ENCODE assay signal across 20 mouse cellular contexts in the genomic region with DNA sequence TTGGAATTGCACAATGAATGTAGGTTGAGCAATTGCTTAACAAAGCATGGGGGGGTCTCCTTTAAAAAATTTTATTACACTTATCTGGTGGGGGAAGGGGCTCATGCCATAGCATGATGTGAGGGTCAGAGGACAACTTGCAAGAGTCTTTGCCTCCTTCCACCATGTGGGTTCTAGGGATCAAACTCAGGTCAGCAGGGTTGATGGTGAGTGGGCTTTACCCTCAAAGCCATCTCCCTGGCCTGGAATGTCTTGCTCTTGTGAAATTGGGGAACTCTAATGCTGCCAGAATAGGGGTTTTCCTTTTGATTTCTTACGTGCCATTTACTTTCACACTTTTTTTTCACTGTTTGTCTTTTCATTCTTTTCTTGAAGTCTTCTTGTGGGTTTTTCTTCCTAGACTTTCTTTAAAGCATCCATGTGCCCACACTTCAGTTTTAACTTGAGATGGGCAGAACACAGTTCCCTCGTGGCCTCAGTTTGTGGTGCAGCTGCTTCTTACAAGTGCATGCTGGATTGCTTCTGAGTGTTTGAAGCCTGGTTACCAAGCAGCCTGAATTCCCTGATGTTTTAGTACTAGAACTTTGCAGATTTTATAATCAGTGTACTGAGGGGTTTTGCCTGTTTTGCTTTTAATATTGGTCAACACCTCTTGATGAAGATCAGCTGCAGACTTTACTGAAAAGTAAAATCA.
DNase-seq lines count a peak whose midpoint lies in the region; ATAC-seq and TF ChIP-seq lines count a peak whose summit lies in the region.
"Had no signal": no experiment of that assay in that cellular context is flagged by ENCODE, and none has a peak within 500 bp of the region (broad histone marks: within the 10 kb centered on the region; RNA-seq: fewer than 3 reads in every experiment).

No protein-coding gene starts in this region.

- 54% methylated on average over 2 of the region's 2 CpGs for WGBS in heart, adult 2 months
- 78% methylated on average over 2 of the region's 2 CpGs for WGBS in heart, embryonic 10.5 days
- 44% methylated on average over 2 of the region's 2 CpGs for WGBS in lung, embryonic 14.5 days

- no peaks in the 10 kb centered on the region for H3K27me3 ChIP-seq in heart, adult 2 months (ENCODE audit: control insufficient read depth, insufficient read depth, low read length)
- no peaks in the 10 kb centered on the region for H3K27me3 ChIP-seq in heart, embryonic 10.5 days (ENCODE audit: insufficient read depth, poor library complexity, severe bottlenecking)
- no peaks in the 10 kb centered on the region for H3K27me3 ChIP-seq in lung, embryonic 14.5 days (ENCODE audit: insufficient read depth, low read length)
- H3K27me3 ChIP-seq: liver, embryonic 13.5 days had no signal

- DNase-seq in heart, adult 2 months = peak in 1 of 2 experiments; percentile 17
- DNase-seq in heart, embryonic 10.5 days (ENCODE audit: low spot score) = no peak
- DNase-seq in lung, embryonic 14.5 days = no peak
- no peak for DNase-seq in lung, postnatal 36 days
- no peak for DNase-seq in urinary bladder, postnatal 4 days (ENCODE audit: low spot score in 2 of 2)
- DNase-seq: adrenal gland, postnatal 10 days; cerebellum, adult 11-12 months; cerebellum, postnatal 36 days; gastrocnemius, postnatal 14 days; kidney, postnatal 25 days; liver, embryonic 13.5 days; lung, postnatal 4 days; right cerebral cortex, postnatal 14 days; thymus, postnatal 25 days had no signal

- intact Hi-C loops in heart, adult 2 months (cut with DNase I) = no loop called here

- no peak for TF ChIP-seq POLR2A in heart, adult 2 months (IDR thresholded peaks at IDR 0.05; ENCODE audit: insufficient read depth, low read depth, low read length)
- TF ChIP-seq POLR2A in embryonic fibroblast, embryonic 13.5 days (IDR thresholded peaks at IDR 0.05; ENCODE audit: low read depth, low read length) = no peak

- no peaks in the 10 kb centered on the region for H3K79me2 ChIP-seq in heart, adult 2 months (replicated peaks; ENCODE audit: control insufficient read depth, insufficient read depth, low read length)

- no peak overlapping the region for H3K4me3 ChIP-seq in heart, adult 2 months
- H3K4me3 ChIP-seq in heart, embryonic 10.5 days = no peak overlapping the region
- no peak overlapping the region for H3K4me3 ChIP-seq in lung, embryonic 14.5 days (ENCODE audit: low read depth, low read length)
- H3K4me3 ChIP-seq in embryonic fibroblast, embryonic 13.5 days (ENCODE audit: insufficient read depth, low read length) = no peak overlapping the region
- H3K4me3 ChIP-seq: forebrain, embryonic 10.5 days; liver, embryonic 13.5 days had no signal

- H3K36me3 ChIP-seq in heart, adult 2 months (ENCODE audit: control insufficient read depth, insufficient read depth, low read length) = peaks cover 3% of the 10 kb centered on the region; the same call in 1 of the 2 replicates
- no peaks in the 10 kb centered on the region for H3K36me3 ChIP-seq in heart, embryonic 10.5 days
- 0 out of 2 replicates have a peak, but pooled peaks cover 3% of the 10 kb centered on the region for H3K36me3 ChIP-seq in lung, embryonic 14.5 days (ENCODE audit: insufficient read depth)
- H3K36me3 ChIP-seq: liver, embryonic 13.5 days had no signal

- peak overlapping the region; percentile 43 for H3K27ac ChIP-seq in heart, adult 2 months
- no peak overlapping the region for H3K27ac ChIP-seq in heart, embryonic 10.5 days
- H3K27ac ChIP-seq in lung, embryonic 14.5 days (ENCODE audit: low read depth) = no peak overlapping the region
- H3K27ac ChIP-seq in embryonic fibroblast, embryonic 13.5 days (ENCODE audit: insufficient read depth, low read length) = peak overlapping the region; percentile 76
- H3K27ac ChIP-seq: liver, embryonic 13.5 days had no signal

- H3K4me2 ChIP-seq in lung, embryonic 14.5 days = no peak overlapping the region
- H3K4me2 ChIP-seq: hindbrain, embryonic 14.5 days; liver, embryonic 13.5 days; midbrain, embryonic 11.5 days had no signal

- peaks cover 7% of the 10 kb centered on the region for H3K4me1 ChIP-seq in heart, adult 2 months (ENCODE audit: control insufficient read depth, insufficient read depth, low read length)
- 0 out of 2 replicates have a peak, but pooled peaks cover 8% of the 10 kb centered on the region for H3K4me1 ChIP-seq in heart, embryonic 10.5 days
- H3K4me1 ChIP-seq in lung, embryonic 14.5 days (ENCODE audit: insufficient read depth) = peaks cover 4% of the 10 kb centered on the region
- peaks cover 18% of the 10 kb centered on the region for H3K4me1 ChIP-seq in embryonic fibroblast, embryonic 13.5 days (ENCODE audit: control insufficient read depth, insufficient read depth, low read length)

- ATAC-seq in lung, embryonic 14.5 days (ENCODE audit: insufficient read depth) = no peak
- ATAC-seq in megakaryocyte progenitor cell, adult 5-6 weeks (replicated peaks; ENCODE audit: poor library complexity) = 0 out of 2 replicates have a peak, but pooled peaks have one; percentile 29
- ATAC-seq: intestine, postnatal 0 days had no signal

- H3K9ac ChIP-seq in heart, adult 2 months (ENCODE audit: low read depth, low read length) = no peak overlapping the region
- H3K9ac ChIP-seq in lung, embryonic 14.5 days = 0 out of 2 replicates have a peak overlapping the region, but pooled peaks have one; percentile 6
- H3K9ac ChIP-seq: hindbrain, embryonic 14.5 days; liver, embryonic 13.5 days had no signal

- peak; percentile 18; the same call in 1 of the 2 replicates for TF ChIP-seq CTCF in heart, adult 2 months (IDR thresholded peaks at IDR 0.05)
- TF ChIP-seq CTCF in lung, embryonic 14.5 days (IDR thresholded peaks at IDR 0.05; ENCODE audit: low read depth) = no peak
- no peak for TF ChIP-seq CTCF in embryonic fibroblast, embryonic 13.5 days (IDR thresholded peaks at IDR 0.05; ENCODE audit: borderline replicate concordance, insufficient read depth, low read length)

- no peak for TF ChIP-seq EP300 in heart, adult 2 months (IDR thresholded peaks at IDR 0.05; ENCODE audit: insufficient read depth, low read depth, low read length)

- no peaks in the 10 kb centered on the region for H3K9me3 ChIP-seq in heart, embryonic 10.5 days
- H3K9me3 ChIP-seq in lung, embryonic 14.5 days (ENCODE audit: low read depth, low read length) = no peaks in the 10 kb centered on the region
- H3K9me3 ChIP-seq: forebrain, embryonic 10.5 days; liver, embryonic 13.5 days had no signal

Comparison
In these comparisons a context has a peak if more than half of its experiments do, and no peak if none do; other contexts are left out.
1. H3K27ac ChIP-seq: peak in heart, adult 2 months (single experiment) and embryonic fibroblast, embryonic 13.5 days (single experiment); none in heart, embryonic 10.5 days (single experiment) and lung, embryonic 14.5 days (single experiment).